Mouse (Mus musculus) WW6 (cell line): ENCODE measurements at regions not wholly inside any gene's neighbourhood (a gene's known extent, or its start where the extent isn't known, plus 50 kb on each side); places are given as distances from the start of the nearest gene placed in this dataset.

ENCODE experiments used
- DNase-seq: peaks from one replicate; pipeline ENCODE4 v3.0.0-alpha.2; 2013; ENCODE audit warnings: low read depth, low spot score

DNA sequence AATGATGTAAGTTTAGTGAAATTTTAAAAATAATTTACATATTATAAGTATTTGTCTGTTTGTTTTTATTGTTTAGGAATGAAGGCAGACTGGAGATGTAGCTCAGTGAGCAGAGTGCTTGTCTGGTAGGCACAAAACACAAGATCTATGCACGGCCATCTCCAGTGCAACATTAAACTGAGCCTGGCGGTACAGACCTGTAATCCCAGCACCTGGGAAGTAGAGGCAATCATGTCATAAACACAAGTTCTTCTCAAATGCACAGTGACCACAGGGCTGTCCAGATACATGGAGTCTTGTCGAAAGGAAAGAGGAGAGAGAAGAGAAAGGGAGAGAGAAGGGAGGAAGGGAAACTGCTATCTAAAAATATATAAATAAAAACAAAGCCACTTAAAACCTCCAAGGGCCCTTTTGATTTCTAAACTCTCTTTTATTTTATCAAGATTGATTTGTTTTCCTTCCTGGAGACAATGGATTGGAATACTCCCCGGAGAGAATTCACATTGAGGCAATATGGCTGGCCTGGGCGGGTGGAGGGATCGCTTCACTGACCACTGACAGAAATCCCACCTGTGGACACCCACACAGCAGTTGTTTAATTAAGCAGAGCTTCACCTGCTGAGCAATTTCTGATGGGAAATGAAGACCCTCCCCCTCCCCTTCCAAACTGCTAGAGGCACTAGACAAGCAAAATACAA is 215.6 kb upstream of the Tll1 start:
- DNase-seq = no peak

DNA sequence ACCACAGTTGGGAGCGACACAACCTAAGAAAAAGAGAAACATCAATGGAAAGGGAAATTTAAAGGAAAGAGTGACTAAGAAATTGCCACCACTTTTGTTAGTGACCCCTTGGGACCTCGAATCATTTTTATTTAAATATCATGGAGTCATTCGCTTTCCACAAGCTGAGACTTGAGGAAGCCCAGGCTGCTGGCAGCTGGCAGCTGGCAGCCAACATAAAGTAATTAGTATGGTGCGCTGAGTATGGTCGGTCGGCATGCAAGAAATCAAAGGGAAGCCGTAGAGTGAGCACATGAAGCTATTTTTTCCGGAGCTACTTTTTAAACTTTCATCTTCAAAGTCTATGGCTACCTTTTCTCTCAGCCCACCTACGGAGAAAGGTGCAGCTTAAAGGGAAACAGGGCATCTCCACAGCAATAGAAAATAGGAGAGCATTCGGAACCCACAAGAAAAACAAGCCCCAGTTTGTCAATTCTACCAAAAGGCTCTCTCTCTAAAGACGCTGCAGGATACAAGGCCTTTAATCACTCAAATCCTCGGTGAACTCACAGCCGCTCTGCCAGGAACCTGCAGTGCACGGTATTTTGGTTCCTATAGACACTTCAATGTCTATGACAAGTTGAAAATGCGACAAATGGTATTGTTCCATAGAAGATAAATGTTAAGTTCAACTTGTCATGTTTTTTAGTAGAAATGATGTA is 206.6 kb upstream of the Tll1 start:
- DNase-seq = no peak

GRCm38 (mm10) chr8:64406775-64407490 is 200.9 kb upstream of the Tll1 start:
- DNase-seq = no peak

- no peak for DNase-seq
Observed at GRCm38 (mm10) chr8:64399554-64399953, 193.5 kb upstream of the Tll1 start.

GRCm38 (mm10) chr8:64397876-64398275 is 191.8 kb upstream of the Tll1 start:
- DNase-seq = no peak

GRCm38 (mm10) chr8:64395816-64396215 is 189.7 kb upstream of the Tll1 start:
- DNase-seq = no peak

GRCm38 (mm10) chr8:64389488-64389887 is 183.4 kb upstream of the Tll1 start:
- no peak for DNase-seq

DNA sequence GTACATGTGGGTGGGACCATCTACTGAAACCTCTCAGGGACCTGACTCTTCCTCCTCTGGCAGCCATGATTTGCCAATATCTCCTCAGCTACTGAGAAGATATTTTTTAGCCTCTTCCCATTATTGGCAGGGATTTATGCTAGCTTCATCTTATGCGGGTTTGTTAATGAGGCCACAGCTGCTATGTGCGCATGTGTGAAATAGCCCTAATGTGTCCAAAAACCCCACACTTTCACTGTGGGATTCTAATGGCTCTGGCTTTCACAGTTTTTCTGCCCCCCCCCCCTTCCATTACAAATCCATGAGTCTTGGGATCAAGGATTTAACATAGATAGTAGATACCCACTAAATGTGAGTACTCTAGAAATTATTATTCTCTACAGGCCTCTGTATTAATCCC is 182.2 kb upstream of the Tll1 start:
- no peak for DNase-seq

DNA sequence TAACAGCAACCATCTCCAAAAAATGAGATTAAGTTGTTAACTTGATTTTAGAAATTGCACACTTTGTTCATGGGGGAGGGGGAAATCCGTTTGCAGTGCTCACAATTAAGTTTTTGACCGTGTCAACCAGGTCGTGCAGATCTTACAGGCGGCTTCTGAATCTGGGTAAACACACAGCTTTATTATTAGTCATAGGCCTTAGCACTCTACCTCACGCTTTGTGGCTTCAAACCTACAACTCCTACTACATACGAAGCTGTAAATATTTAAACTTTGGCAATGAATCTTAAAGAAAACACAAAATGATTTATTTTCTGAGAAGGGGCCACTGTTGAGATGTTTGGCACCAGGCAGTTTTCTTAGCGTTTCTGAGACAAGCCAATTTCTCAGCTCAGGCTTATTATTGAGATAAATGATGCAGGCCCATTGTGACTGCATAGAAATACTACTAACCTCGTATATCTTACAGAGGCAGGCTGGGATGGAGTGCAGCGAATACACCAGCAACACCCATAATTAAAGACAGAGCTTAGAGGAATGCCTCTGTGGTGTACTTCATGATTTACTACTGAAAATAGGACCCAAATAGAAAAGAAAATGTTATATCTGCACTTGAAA is 173.8 kb upstream of the Tll1 start:
- DNase-seq = no peak

DNA sequence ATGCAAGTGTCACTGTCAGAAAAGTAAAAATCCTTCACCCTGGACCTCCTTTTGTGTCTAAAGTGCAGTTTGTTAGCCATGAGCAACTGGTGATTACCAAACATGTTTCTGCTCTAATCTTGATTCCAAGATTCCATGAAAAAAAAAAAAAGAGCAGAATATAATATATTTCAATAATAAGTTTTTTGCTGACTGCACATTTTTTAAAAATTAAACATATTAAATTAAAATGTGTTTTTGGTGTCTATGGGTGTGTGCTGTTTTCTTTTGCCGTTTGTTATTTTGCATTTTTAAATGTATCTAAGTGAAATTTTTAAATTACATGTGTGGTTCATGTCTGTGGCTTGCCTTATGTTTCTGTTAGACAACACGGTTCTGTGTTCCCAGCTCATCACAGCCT is 171.8 kb upstream of the Tll1 start:
- no peak for DNase-seq

GRCm38 (mm10) chr8:64375509-64375908 is 169.4 kb upstream of the Tll1 start:
- no peak for DNase-seq

- DNase-seq = no peak
Observed at GRCm38 (mm10) chr8:64374980-64375379, 168.9 kb upstream of the Tll1 start.

- no peak for DNase-seq
Observed at GRCm38 (mm10) chr8:64369973-64370372, 163.9 kb upstream of the Tll1 start.

DNA sequence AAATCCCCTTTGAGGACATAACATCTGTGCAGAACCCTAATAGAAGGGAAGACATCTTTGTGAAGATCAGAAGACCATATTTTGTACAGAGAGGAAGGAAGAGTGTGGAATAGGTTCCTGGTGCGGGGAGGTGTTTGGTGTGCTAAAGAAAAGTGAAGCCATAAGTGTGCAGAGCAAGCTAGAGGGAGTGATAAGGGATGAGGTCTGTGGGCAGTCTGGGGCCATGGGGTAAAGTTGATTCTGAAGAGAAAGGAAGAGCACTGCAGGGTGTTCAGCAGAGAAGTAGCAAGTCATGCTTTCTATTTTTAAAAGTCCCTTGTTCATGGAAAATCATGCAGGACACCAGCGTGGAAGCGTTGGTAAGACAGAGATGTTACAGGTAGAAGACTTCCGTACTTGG is 161.8 kb upstream of the Tll1 start:
- no peak for DNase-seq

- peak; percentile 39 for DNase-seq
Observed at GRCm38 (mm10) chr8:64366974-64367266, 160.8 kb upstream of the Tll1 start.

- DNase-seq = peak; percentile 40
Observed at GRCm38 (mm10) chr8:64366226-64366973, 160.3 kb upstream of the Tll1 start.

DNA sequence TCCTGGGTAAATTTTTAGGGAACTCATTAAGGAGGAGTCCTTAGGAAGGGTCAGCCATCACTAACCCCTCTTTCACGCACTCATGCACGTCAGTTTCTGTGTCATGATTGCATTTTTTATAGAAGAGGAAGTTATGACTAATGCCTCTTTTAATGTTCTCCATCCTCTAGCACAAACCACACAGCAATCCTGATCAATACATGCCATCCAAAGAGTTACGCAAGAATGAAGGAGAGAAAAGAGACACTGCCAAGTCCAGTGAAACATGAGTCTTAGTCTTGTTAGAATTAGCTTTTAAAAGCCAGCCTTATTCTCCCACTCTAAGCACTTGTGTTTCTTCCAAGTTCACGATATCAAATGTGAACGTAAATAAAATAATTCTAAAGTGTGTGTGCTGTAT is 151.0 kb upstream of the Tll1 start:
- no peak for DNase-seq

GRCm38 (mm10) chr8:64348082-64348646 is 142.1 kb upstream of the Tll1 start:
- no peak for DNase-seq

- DNase-seq = no peak
Observed at GRCm38 (mm10) chr8:64347490-64347889, 141.4 kb upstream of the Tll1 start.

DNA sequence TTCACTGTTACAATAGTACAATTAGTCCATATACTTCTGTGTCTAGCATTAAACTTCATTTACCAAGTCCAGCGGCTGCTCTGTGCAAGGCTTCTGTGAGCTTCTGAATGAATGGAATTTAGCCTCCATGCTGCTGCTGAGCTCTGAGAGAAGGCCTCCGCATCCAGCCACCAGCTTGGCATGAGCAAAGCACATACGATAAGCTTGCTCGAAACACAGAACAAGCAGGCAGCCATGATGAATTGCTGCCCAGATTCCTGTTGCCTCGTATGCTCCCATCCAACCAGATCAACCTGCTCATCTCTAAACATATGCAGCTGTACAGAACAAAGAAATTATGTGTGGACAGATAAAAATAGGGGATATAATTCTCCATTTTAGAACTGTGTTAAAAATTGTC is 140.4 kb upstream of the Tll1 start:
- DNase-seq = no peak

DNA sequence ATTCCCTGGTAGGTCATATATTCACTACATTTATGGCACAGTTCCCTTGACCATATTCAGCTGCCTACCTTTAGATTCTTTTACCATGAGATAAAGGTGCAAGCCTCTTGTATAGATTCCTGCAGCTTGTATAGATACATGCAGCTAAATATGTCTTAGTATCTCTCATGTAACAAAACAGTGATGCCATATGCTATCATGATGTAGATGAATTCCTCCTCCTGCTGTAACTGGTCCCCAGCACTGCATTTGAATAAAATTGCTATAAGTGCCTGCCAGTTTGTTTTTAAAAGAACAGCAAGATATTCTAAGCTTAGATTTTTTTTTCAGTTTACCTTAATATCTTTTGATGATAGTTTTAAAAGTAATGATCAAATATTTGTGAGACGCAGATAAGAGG is 138.9 kb upstream of the Tll1 start:
- no peak for DNase-seq

DNA sequence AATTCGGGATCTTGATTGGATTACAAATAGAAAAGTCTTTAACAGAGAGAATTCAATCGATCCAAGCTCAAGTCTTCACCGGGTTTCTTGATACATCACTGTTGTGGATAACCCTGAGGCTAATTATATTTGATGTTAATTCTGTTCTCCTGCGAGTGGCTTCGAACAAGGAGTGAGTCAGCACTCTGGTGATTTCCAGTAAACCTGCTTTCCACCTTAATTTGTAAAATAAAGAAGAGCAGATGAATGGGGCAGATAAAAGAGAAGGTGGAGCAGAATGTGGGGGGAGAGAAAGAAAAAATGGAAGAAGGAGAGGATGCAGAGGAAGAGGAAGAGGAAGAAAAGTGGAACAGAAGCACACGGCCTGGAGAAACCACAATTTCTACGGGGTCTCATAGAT is 137.5 kb upstream of the Tll1 start:
- DNase-seq = no peak
